Mouse (Mus musculus) limb, embryonic 15.5 days (tissue): ENCODE measurements around the gene Astn2. TPM values are rescaled to one million over a fixed set of nuclear protein-coding genes. Genes with fewer than 3 reads are reported as not detected.

Source experiments
- ATAC-seq: fragments of 200-750 bp; cut with Nextera tagmentation; 2 replicates; pipeline ENCODE4 v1.8.0; 2017; ENCODE audit warnings: low read depth, moderate TSS enrichment; ENCODE audit not compliant: insufficient number of reproducible peaks, low FRiP score, low TSS enrichment
- H3K27ac ChIP-seq: fragments of 300-500 bp; sonication (generic); 2 replicates; pipeline ENCODE4 v1.5.1; 2015; ENCODE audit warnings: moderate library complexity, mild to moderate bottlenecking, inconsistent platforms
- H3K27me3 ChIP-seq: fragments of 300-500 bp; sonication (generic); 2 replicates; pipeline ENCODE4 v1.6.1; 2015; ENCODE audit warnings: inconsistent platforms
- H3K36me3 ChIP-seq: fragments of 300-500 bp; sonication (generic); 2 replicates; pipeline ENCODE4 v1.6.1; 2015; ENCODE audit warnings: inconsistent platforms
- H3K4me1 ChIP-seq: fragments of 300-500 bp; sonication (generic); 2 replicates; pipeline ENCODE4 v1.6.1; 2015; ENCODE audit warnings: inconsistent platforms
- H3K4me2 ChIP-seq: fragments of 300-500 bp; sonication (generic); 2 replicates; pipeline ENCODE4 v1.6.1; 2015; ENCODE audit warnings: mild to moderate bottlenecking, inconsistent platforms
- H3K4me3 ChIP-seq: fragments of 300-500 bp; sonication (generic); 2 replicates; pipeline ENCODE4 v1.5.1; 2015; ENCODE audit warnings: mild to moderate bottlenecking, inconsistent platforms
- H3K9ac ChIP-seq: fragments of 300-500 bp; sonication (generic); 2 replicates; pipeline ENCODE4 v1.6.1; 2015; ENCODE audit warnings: inconsistent platforms
- H3K9me3 ChIP-seq: fragments of 300-500 bp; sonication (generic); 2 replicates; pipeline ENCODE4 v1.6.1; 2016; ENCODE audit warnings: inconsistent platforms
- WGBS: fragments of 180-500 bp; shearing (Covaris S2); methylation state at CpG from one replicate; pipeline ENCODE4 v1.1.7; 2015; 5-methylcytosine and 5-hydroxymethylcytosine counted together
- polyA plus RNA-seq: library from polyadenylated mRNA; unstranded; fragments of >200 nt; fragmentation: Nextera tagmentation; extraction: Ambion mirVana; gene quantifications from 2 replicates; pipeline ENCODE4 v1.2.1, GENCODE M21; 2015

The Astn2 gene
- polyA plus RNA-seq, 1 experiment from 2014 or later, result 1.5 TPM

- H3K4me1 ChIP-seq, result no peaks in the 10 kb centered on the region
- H3K36me3 ChIP-seq, result no peaks in the 10 kb centered on the region
- 61% methylated on average over 5 of the region's 5 CpGs for WGBS
- ATAC-seq, result no peak
- no peak overlapping the region for H3K4me3 ChIP-seq
- H3K9ac ChIP-seq, result no peak overlapping the region
- H3K4me2 ChIP-seq, result no peak overlapping the region
- H3K9me3 ChIP-seq, result no peaks in the 10 kb centered on the region
- H3K27ac ChIP-seq, result no peak overlapping the region
- no peaks in the 10 kb centered on the region for H3K27me3 ChIP-seq
Measured at GRCm38 (mm10) chr4:65758174-65758874, 646.1 kb downstream of the Astn2 start.

GRCm38 (mm10) chr4:65752941-65753340 lies 651.5 kb downstream of the Astn2 start:
- H3K4me1 ChIP-seq, result no peaks in the 10 kb centered on the region
- no peaks in the 10 kb centered on the region for H3K36me3 ChIP-seq
- no peak overlapping the region for H3K4me3 ChIP-seq
- no peak overlapping the region for H3K9ac ChIP-seq
- no peak for ATAC-seq
- 76% methylated on average over 3 of the region's 3 CpGs for WGBS
- no peak overlapping the region for H3K27ac ChIP-seq
- no peaks in the 10 kb centered on the region for H3K27me3 ChIP-seq
- no peaks in the 10 kb centered on the region for H3K9me3 ChIP-seq
- H3K4me2 ChIP-seq, result no peak overlapping the region

DNA sequence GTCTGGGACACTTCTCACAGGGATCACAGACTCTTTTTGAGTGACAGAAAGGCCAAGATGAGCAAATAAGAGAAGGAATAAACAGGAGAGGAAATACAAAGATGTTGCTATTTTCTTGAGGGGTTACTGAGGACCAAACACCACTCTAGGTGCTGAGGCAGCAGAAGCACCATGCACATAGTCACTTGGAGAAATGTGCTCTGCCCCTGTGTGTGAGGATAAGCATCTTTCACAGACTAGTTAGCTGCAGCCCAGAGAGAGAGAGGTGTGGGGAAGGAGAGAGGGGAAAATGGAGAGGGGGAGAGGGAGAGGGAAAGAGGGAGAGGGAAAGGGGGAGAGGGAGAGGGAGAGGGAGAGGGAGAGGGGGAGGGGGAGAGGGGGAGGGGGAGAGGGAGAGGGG lies 659.6 kb downstream of the Astn2 start:
- Histone ChIP-seq H3K4me1 (no peaks in the 10 kb centered on the region), H3K4me3 (no peak overlapping the region), H3K9me3 (no peaks in the 10 kb centered on the region), H3K27ac (no peak overlapping the region), H3K9ac (no peak overlapping the region), H3K4me2 (no peak overlapping the region), H3K36me3 (no peaks in the 10 kb centered on the region), H3K27me3 (no peaks in the 10 kb centered on the region)
- ATAC-seq, result no peak

- H3K27me3 ChIP-seq, result no peaks in the 10 kb centered on the region
- H3K36me3 ChIP-seq, result no peaks in the 10 kb centered on the region
- ATAC-seq, result no peak
- no peak overlapping the region for H3K4me3 ChIP-seq
- no peak overlapping the region for H3K9ac ChIP-seq
- H3K4me2 ChIP-seq, result no peak overlapping the region
- no peak overlapping the region for H3K27ac ChIP-seq
- 54% methylated on average over 5 of the region's 5 CpGs for WGBS
- H3K9me3 ChIP-seq, result no peaks in the 10 kb centered on the region
- H3K4me1 ChIP-seq, result no peaks in the 10 kb centered on the region
Measured at GRCm38 (mm10) chr4:65744088-65744610, 660.3 kb downstream of the Astn2 start.

DNA sequence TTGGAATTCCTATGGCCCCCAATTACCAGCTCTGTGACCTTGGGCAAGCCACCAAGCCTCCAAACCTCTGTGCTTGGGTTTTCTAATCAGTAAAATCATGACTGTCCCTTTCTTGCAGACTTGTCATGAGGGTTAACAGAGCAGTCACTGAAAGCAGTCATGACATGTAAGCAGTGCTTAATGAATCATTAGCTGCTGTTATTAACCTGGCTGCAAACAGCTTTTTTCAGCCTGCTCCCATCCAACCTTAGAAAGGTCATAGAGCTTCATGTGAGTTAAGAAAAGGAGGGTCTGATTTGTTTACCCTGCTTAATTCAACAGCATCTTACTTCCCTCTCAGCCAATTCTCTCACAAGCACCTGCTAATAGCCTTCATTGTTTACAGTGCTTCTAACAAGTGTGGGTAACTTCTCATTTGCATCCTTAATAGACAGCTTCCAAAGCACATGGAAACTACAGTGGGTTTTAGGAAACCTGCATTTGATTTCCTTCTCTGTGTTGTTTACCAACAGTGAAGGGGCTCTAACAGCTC lies 661.2 kb downstream of the Astn2 start:
- Histone ChIP-seq H3K27ac (no peak overlapping the region), H3K9me3 (no peaks in the 10 kb centered on the region), H3K4me2 (no peak overlapping the region), H3K9ac (no peak overlapping the region), H3K4me1 (no peaks in the 10 kb centered on the region), H3K27me3 (no peaks in the 10 kb centered on the region), H3K36me3 (no peaks in the 10 kb centered on the region), H3K4me3 (no peak overlapping the region)
- ATAC-seq, result no peak

GRCm38 (mm10) chr4:65724414-65724813 lies 680.0 kb downstream of the Astn2 start:
- no peak overlapping the region for H3K27ac ChIP-seq
- no peak overlapping the region for H3K4me2 ChIP-seq
- WGBS, result 62% methylated on average over 6 of the region's 6 CpGs
- H3K4me1 ChIP-seq, result no peaks in the 10 kb centered on the region
- H3K9me3 ChIP-seq, result no peaks in the 10 kb centered on the region
- H3K36me3 ChIP-seq, result no peaks in the 10 kb centered on the region
- no peaks in the 10 kb centered on the region for H3K27me3 ChIP-seq
- H3K9ac ChIP-seq, result no peak overlapping the region
- ATAC-seq, result no peak
- H3K4me3 ChIP-seq, result no peak overlapping the region

- 80% methylated on average over 2 of the region's 2 CpGs for WGBS
Measured at GRCm38 (mm10) chr4:65719610-65720009, 684.8 kb downstream of the Astn2 start.

GRCm38 (mm10) chr4:65717899-65718298 lies 686.5 kb downstream of the Astn2 start:
- H3K9me3 ChIP-seq, result no peaks in the 10 kb centered on the region
- ATAC-seq, result no peak
- no peaks in the 10 kb centered on the region for H3K36me3 ChIP-seq
- no peaks in the 10 kb centered on the region for H3K4me1 ChIP-seq
- H3K4me2 ChIP-seq, result no peak overlapping the region
- H3K27me3 ChIP-seq, result no peaks in the 10 kb centered on the region
- H3K4me3 ChIP-seq, result no peak overlapping the region
- WGBS, result 49% methylated on average over 1 of the region's 1 CpGs
- H3K9ac ChIP-seq, result no peak overlapping the region
- no peak overlapping the region for H3K27ac ChIP-seq

More at GRCm38 (mm10) chr4:65719610-65720009, 684.8 kb downstream of the Astn2 start:
- Histone ChIP-seq H3K36me3 (no peaks in the 10 kb centered on the region), H3K9me3 (no peaks in the 10 kb centered on the region), H3K9ac (no peak overlapping the region), H3K27ac (no peak overlapping the region), H3K4me1 (no peaks in the 10 kb centered on the region), H3K27me3 (no peaks in the 10 kb centered on the region), H3K4me2 (no peak overlapping the region), H3K4me3 (no peak overlapping the region)
- no peak for ATAC-seq

GRCm38 (mm10) chr4:65716086-65716485 lies 688.3 kb downstream of the Astn2 start:
- Histone ChIP-seq H3K9me3 (no peaks in the 10 kb centered on the region), H3K36me3 (no peaks in the 10 kb centered on the region), H3K27ac (no peak overlapping the region), H3K27me3 (no peaks in the 10 kb centered on the region), H3K4me3 (no peak overlapping the region), H3K4me2 (no peak overlapping the region), H3K4me1 (no peaks in the 10 kb centered on the region), H3K9ac (no peak overlapping the region)
- WGBS, result 80% methylated on average over 2 of the region's 2 CpGs
- ATAC-seq, result no peak

GRCm38 (mm10) chr4:65711678-65712077 lies 692.7 kb downstream of the Astn2 start:
- Histone ChIP-seq H3K27ac (no peak overlapping the region), H3K9me3 (no peaks in the 10 kb centered on the region), H3K9ac (no peak overlapping the region), H3K4me1 (no peaks in the 10 kb centered on the region), H3K27me3 (no peaks in the 10 kb centered on the region), H3K4me2 (no peak overlapping the region), H3K4me3 (no peak overlapping the region), H3K36me3 (no peaks in the 10 kb centered on the region)
- no peak for ATAC-seq
- 86% methylated on average over 2 of the region's 2 CpGs for WGBS

DNA sequence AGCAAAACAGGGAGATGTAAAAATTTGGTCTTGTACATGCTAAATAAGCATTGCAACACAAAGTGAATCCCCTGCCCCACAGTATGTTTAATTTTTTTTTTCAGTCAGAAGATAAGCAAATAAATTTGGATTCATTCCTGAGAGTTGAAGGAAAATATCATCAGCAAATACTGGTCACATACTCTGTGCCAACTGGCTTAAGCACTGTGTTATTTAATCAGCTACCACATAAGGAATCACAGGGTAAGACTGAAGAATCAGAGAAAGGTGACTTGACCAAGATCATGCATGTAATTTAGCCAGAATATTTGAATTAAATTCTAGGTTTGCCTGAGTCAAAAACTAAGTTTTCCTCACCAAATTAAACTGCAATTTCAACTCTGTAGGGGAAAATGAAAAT lies 693.8 kb downstream of the Astn2 start:
- Histone ChIP-seq H3K4me2 (no peak overlapping the region), H3K36me3 (no peaks in the 10 kb centered on the region), H3K9ac (no peak overlapping the region), H3K27ac (no peak overlapping the region), H3K4me1 (no peaks in the 10 kb centered on the region), H3K4me3 (no peak overlapping the region), H3K27me3 (no peaks in the 10 kb centered on the region), H3K9me3 (no peaks in the 10 kb centered on the region)
- no peak for ATAC-seq

- no peak overlapping the region for H3K4me2 ChIP-seq
- no peaks in the 10 kb centered on the region for H3K4me1 ChIP-seq
- H3K9ac ChIP-seq, result no peak overlapping the region
- no peaks in the 10 kb centered on the region for H3K36me3 ChIP-seq
- WGBS, result 76% methylated on average over 4 of the region's 4 CpGs
- no peaks in the 10 kb centered on the region for H3K27me3 ChIP-seq
- no peak for ATAC-seq
- no peaks in the 10 kb centered on the region for H3K9me3 ChIP-seq
- no peak overlapping the region for H3K27ac ChIP-seq
- no peak overlapping the region for H3K4me3 ChIP-seq
Measured at GRCm38 (mm10) chr4:65701848-65702247, 702.6 kb downstream of the Astn2 start.
